Mouse (Mus musculus) adrenal gland, adult 8-10 months (tissue): ENCODE measurements around the gene Sun1. TPM values are rescaled to one million over a fixed set of nuclear protein-coding genes. Genes with fewer than 3 reads are reported as not detected.

Experiments used
- DNase-seq: peaks from one replicate; pipeline ENCODE4 v3.0.0; 2022
- total RNA-seq, 4 experiments: library from RNA; stranded (reverse); gene quantifications; 2 replicates each; pipeline ENCODE4 v1.2.4; 2022

Gene Sun1
- total RNA-seq, 4 experiments from 2014 or later: 86.6 to 128 (median 111) TPM

GRCm38 (mm10) chr5:139252081-139252909 is 51.9 kb downstream of the Sun1 start, which contains the start of gene Get4:
Gene Get4, plus strand, starts transcription at chr5:139252324.
- peak; percentile 99 for DNase-seq

DNA sequence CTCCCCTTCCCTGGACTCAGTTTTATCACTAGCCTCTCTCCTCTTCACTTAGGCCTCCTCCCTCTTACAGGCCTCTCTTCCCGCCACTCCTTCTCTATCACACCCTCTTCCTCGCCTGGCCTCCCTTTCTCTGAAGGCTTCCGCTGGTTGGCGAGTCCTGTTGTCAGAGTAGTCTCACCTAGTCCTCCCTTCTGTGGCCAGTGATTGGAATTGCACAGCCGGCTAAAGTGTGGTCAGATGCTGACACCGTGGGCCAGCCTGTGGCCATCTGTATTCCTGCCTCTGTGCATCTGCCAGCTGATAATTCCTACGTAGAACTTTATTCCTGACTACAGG is 52.4 kb downstream of the Sun1 start:
- DNase-seq: no peak

DNA sequence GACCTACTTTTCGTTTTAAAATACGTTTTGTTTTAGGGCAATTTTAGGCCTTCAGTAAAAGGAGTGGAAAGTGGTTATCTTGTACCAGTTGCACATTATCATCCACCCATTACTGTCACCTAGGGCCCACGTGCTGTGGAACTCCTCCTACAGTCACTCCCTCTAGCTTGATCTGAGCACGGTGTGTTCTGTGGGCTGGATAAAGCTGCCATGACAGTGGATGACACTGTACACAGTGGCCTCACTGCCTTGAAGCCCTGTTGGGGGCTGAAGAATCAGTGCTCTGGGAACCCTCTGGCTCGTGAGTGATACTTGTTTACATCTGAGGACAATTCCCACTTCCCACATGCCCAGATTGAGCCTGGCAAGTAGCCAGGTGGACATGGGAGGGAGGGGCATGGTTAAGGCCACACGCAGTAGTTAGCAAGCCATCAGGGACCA is 52.9 kb downstream of the Sun1 start:
- DNase-seq: peak; percentile 63

- DNase-seq: no peak
Measured at GRCm38 (mm10) chr5:139254938-139255337, 54.5 kb downstream of the Sun1 start.

DNA sequence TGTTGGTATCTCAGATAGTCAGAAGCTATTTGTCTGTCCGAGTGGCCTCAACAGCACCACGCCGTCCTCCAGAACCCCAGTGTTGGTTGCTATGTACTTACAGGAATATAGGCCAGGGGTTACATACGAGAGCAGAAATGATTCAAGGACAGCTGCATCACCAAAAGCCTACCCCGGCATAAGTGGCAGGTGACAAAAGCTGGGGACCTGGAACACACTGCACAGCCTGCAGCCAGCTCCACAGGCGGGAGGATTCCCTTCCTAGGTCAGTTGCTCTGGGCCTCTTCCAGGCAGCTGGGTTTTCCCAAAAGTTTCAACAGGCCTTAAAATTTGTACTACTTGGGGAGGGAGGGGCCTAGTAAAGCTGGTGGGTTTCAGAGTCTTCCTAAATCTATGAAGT is 55.3 kb downstream of the Sun1 start:
- no peak for DNase-seq

DNA sequence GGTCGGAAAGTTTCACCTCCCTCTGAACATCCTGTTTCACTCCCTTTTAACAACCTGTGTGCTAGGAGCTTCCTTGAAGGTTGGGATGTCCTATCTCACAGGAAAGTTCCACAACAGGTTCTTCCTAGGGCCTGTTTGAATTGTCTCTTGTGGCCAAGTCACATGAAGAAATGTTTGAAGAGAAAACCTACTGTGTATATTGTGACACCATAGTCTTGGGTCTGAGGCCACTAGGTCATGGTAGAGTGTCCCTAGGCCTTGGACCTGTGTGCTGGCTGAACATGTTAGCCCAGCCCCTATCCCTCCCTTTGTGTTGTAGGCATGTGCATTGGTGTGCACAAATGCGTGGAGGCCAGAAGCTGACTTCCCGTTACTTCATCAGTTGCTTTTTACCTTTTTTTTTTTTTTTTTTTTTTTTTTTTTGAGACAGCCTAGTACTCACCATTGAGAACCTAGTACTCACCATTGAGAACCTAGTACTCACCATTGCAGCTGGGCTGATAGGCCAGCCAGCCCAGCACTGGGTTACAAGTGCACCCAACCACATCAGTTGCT is 55.9 kb downstream of the Sun1 start:
- DNase-seq: no peak

GRCm38 (mm10) chr5:139257265-139257664 is 56.8 kb downstream of the Sun1 start:
- no peak for DNase-seq

- no peak for DNase-seq
Measured at GRCm38 (mm10) chr5:139257818-139258217, 57.4 kb downstream of the Sun1 start.

DNA sequence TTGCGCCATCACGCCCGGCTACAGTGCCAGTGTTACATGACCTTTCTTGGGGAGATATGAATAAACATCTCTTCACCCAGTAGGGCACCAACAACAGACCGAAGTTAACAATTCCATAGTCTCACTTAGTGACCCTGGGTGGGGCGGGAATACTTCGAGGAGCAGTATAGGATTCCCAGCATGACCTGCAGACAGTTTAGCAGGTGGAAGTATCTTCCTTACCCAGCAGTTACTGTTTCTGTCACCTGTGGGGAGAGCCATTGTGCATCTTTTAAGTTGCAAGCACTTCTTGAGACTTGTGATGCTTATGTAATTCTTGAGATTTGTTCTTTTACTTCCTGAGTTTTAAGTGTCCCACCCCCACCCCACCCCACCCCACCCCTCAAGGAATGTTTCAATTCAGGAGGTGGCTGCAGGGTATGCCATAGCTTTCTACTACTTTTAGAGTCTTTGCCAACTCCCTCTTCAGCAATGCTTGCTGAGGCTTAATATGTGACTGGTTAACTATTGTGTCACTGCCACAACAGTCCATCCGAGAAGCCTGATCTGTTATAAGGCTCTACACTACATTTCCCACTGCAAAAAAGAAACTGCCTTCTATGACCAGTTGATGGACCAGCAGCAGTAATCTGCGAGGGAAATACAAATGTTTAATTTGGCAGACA is 58.1 kb downstream of the Sun1 start:
- no peak for DNase-seq

GRCm38 (mm10) chr5:139259853-139260252 is 59.4 kb downstream of the Sun1 start:
- no peak for DNase-seq

DNA sequence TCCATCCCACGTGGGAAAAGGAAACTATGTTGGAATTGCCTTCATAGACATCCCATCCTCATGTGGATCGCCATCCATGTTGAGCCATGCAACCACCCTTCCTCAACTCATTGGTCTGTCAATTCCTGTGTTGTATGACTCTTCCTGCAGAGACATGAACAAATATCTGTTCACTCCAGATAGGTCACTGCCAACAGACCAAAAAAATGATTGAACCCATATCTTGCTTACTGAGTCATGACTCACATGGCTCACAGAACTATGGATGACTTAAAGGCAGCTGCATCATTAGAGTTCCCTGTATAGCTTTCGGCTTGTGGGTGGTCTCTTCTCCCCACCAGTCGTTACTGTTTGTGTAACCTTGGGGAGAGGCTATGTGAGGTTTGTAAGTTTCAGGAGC is 61.0 kb downstream of the Sun1 start:
- DNase-seq: no peak

DNA sequence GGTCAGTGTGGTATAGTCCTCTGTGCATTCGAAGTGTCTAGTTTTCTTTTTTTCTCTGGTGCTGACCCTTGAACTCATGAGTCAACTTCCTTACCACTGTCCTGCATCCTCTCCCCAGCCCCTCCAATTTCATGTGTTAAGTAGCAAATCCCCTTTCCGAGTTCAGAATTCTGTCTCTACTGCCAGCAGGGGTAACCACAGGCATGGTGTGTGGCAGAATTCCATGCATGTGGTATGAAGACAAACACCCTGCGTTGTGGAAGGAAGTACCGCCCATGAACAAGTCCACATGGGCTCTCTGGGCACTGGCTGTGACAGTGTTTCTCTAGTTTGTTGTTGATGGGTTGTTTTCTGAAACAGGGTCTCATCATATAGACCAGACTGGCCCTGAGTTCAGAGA is 67.2 kb downstream of the Sun1 start:
- no peak for DNase-seq

DNA sequence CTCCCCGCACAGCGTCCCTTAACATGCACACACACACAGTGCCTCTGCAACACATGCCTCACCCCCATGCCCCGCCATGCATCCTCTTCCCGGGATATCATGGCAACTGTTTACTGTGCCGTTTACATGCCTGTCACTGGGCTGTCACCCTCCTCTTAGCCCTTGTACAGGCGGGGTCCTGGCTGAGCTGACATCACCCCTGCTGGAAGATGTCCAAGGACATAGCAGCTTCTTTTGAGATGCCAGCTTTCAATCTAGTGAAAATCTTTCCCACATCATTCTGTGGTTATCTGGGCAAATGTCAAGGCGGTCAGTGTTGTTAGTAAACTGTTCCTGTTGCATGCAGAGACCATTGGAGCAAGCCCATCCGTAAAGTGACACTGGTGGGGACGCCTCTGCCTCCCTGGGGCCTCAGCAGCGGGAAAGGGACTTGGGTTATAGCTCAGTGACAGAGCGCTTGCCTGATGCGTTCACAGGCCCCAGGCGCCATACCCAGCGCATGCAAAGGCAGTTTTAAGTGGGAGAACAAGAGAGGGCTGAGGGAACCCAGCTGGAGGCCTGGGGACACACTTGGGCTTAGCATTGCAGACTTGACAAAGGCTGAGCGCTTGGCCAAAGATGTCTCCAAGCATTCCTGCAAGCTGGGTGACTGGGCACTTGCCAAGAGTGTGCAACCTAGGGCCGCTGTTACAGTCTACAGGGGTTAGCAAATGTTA is 70.5 kb downstream of the Sun1 start:
- DNase-seq: peak; percentile 87

DNA sequence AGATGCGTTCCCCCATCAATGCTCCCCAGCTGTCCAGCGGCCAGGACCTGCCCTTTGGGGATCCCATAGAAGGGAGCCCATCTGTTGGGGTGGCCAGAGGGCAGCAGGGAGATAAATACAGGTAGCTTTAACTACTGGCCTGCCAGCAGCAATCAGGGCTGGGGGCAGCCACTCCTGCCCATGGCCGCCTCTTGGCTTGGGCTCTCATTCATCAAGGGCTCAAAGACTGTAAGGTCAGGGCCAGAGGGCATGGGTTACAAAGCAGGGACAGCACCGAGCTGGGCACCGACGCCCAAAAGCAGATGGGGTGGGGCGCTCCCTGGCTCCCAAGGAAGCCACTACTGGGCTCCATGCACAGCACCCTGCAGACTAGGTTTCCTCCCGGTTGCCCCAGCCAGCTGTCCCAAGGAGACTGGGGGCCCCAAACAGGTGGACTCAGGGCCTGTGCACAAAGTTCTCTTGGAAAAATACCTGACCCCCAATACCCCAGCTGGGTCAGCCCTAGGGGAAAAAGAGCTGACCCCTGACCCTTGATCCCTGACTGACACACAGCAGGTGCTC is 71.6 kb downstream of the Sun1 start:
- peak; percentile 59 for DNase-seq

DNA sequence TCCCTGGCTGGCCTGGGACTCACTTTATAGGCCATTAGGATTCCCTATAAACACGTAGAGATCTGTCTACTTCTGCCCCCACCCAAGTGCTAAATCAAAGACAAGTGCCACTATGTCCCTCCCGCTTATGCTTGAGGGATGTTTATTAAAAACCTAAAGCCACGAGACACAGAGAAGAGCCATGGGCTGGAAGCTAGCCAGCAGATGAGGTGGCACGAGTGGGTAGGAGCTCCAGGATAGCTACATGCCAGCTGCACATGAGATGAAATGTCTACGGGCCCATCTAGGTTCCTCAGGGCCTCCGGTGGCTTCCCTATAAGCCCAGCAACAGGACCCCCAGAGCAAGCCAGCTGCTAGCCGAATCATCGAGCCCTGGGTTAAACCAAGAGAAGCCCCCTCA is 76.8 kb downstream of the Sun1 start:
- no peak for DNase-seq

DNA sequence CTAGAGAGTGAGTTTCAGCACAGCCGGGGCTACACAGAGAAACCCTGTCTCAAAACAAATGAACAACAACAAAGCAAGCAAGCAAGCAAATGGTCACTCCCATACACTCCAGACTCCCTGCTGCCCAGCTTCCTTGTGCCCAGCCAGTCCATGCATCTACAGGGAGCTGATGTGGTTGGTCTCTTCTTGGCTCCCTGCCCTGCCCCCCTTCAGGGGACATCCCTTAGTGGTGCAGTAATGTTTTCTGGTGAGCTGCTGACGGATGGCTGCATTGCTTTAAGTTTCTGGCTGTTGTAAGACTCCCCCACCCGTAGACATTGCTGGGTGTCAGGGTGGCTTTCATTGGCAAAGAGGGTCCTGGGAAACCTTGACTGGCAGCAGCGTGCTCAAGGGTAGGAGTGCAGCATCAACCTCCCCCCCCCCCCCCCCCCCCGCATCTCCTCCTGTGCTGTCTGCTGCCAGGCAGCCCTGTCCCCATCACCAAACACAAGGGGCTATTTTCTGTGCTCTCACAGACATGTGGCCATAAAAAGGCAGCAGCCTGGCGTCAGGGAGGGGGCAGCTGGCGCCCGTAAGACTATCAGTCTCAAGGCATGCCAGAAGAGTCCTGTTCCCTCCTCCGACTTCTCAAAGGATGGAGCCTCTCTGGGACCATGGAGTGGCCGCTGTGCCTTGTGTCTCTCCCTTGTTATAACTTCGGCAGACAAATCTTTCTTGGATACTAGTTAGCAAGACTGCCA is 81.1 kb downstream of the Sun1 start:
- no peak for DNase-seq

DNA sequence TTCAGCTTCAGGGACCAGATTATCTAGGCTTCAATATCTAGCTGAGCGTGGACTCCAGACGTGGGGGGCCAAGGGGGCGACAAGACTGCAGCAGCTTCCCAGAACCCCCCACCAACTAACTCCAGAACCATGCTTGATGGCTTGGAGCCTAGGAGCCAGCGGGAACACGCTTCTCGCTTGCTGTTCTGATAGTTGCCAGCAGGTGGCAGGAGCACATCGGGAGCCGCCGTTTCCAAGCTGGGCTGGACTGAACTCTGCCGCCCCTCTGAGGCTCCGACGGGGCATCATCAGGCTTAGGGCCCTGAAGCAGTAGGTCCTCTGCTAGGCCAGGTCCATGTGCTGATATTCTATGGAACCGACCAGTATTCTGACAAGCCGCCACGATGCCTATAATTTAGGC is 81.8 kb downstream of the Sun1 start:
- peak; percentile 65 for DNase-seq

DNA sequence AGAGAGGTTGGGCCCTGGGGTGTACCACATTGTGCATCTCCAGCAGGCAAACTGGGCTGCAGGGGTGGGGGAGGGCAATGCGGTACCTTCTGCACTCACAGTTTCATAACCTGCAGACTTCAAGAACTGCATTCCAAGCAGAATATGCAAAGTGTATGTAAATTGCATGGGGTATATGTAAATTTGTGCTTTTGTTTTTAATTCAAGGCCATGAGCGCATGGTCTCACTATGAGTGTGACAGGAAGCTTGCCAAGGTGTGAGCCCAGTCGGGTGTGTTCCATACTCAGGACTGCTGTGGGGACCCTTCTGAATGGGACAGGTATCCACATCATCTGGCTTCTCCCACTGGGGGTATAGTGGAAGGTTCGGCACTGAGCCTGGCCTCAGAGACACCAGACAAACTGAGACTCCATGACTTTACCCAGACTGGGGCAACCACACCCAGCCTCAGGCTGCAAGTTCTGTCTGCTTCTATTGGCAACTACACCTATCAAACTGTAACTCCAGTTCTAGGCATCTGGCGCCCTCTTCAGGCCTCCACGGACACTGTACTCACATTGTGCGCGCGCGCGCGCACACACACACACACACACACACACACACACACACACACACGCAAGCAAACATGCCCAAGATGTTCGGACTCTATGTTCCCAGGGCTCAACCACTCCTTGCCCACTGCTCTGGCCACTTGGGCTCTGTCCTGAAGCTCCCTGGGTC is 83.2 kb downstream of the Sun1 start:
- no peak for DNase-seq

GRCm38 (mm10) chr5:139285383-139286067 is 85.1 kb downstream of the Sun1 start:
- DNase-seq: no peak

DNA sequence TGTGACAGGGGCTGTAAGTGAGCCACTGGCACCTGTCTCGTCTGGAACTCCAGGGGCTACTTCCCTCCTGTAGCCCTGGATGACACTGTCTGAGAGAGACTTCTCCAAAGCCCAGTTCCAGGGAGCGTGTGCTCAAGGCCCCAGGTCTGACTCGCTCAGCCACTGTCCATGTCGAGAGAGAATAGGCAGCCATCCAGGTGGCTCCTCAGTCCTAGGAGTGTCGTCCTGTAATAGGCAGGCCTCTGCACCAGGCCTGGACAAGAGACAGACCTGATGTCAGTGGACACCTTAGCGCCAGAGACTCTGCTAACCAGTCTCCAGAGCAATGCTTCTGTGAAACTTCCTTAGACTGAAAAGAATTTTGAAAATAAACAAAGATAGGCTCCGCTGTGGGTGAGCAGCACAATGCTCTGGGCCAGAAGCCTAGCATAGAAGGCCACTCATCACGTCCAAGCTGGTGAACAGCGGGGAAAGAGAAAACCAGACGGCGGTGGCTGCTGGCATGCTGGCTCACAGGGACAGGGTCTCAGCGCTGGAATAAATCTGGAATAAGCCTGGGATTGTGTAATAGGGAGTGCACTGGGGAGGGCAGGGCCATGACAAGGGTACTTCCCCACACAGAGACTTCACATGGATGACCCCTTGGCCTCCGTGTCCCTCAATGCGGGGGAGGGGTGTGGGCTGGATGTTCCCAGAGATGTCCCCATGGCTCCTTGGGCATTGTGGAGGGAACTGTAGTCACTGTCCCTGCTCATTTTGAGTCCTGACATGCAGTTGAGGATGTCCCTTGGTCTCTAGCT is 85.9 kb downstream of the Sun1 start:
- DNase-seq: no peak
